Mouse (Mus musculus): ENCODE measurements around the gene Il27ra. TPM values are rescaled to one million over a fixed set of nuclear protein-coding genes. Genes with fewer than 3 reads are reported as not detected.
"Not testable (repeated sequence)": the region's sequence is repeated elsewhere in the genome, so short reads cannot be mapped to it uniquely, and the experiment has no call there.

Il27ra gene
- polyA plus RNA-seq, 1 experiment from 2014 or later = 4.6 TPM

DNA sequence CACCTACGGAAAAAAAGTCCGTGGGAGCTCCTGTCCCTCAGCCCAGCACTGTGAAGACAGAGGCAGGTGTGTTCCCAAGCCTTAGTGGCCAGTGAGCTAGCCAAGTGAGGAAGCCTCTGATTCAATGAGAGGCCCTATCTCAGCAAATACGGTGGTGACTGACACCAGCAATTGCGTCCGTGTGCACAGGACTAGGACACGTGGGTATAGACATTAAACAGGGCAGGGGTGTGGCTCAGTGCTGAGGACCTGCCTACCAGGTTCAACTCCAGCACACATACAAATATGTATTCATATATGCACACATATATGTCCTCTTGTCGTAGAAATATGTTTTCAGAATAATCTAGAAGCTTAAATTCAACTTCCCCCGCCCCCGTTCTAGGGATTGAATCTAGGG, 22.7 kb downstream of the Il27ra start:
- Histone ChIP-seq H3K4me2 (no peak overlapping the region), H3K27me3 (replicated peaks) (peaks cover 45% of the 10 kb centered on the region), H3K4me1 (peaks cover 37% of the 10 kb centered on the region), H3K9ac (no peak overlapping the region), H3K27ac (replicated peaks) (no peak overlapping the region), H3K4me3 (no peak overlapping the region), H3K9me3 (peaks cover 6% of the 10 kb centered on the region; the same call in 1 of the 2 replicates), H3K36me3 (no peaks in the 10 kb centered on the region)
- 72% methylated on average over 9 of the region's 9 CpGs for WGBS
- ATAC-seq (ENCODE audit: extremely low read depth, insufficient number of reproducible peaks, low FRiP score, low TSS enrichment) = no peak

DNA sequence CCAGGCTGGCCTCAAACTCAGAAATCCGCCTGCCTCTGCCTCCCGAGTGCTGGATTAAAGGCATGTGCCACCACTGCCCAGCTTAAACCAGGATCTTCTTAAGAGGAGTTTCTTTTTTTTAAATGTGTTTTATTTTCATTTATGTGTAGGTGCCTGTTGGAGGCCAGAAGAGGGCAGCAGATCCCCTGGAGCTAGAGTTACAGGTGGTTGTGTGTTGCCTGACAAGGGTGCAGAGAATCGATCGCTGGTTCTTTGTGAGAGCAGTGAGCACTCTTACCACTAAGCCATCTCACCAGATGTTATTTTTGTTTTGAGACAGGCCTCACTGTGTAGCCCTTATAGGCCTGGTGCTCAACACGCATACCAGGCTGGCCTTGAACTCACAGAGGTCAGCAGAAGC, 26.6 kb downstream of the Il27ra start:
- no peaks in the 10 kb centered on the region for H3K36me3 ChIP-seq
- H3K4me1 ChIP-seq = peaks cover 21% of the 10 kb centered on the region
- ATAC-seq (ENCODE audit: extremely low read depth, insufficient number of reproducible peaks, low FRiP score, low TSS enrichment) = no peak
- H3K9me3 ChIP-seq = peaks cover 6% of the 10 kb centered on the region; the same call in 1 of the 2 replicates
- 87% methylated on average over 5 of the region's 5 CpGs for WGBS
- H3K27ac ChIP-seq (replicated peaks) = no peak overlapping the region
- no peak overlapping the region for H3K4me2 ChIP-seq
- no peak overlapping the region for H3K4me3 ChIP-seq
- H3K9ac ChIP-seq = no peak overlapping the region
- peaks cover 60% of the 10 kb centered on the region for H3K27me3 ChIP-seq (replicated peaks)

DNA sequence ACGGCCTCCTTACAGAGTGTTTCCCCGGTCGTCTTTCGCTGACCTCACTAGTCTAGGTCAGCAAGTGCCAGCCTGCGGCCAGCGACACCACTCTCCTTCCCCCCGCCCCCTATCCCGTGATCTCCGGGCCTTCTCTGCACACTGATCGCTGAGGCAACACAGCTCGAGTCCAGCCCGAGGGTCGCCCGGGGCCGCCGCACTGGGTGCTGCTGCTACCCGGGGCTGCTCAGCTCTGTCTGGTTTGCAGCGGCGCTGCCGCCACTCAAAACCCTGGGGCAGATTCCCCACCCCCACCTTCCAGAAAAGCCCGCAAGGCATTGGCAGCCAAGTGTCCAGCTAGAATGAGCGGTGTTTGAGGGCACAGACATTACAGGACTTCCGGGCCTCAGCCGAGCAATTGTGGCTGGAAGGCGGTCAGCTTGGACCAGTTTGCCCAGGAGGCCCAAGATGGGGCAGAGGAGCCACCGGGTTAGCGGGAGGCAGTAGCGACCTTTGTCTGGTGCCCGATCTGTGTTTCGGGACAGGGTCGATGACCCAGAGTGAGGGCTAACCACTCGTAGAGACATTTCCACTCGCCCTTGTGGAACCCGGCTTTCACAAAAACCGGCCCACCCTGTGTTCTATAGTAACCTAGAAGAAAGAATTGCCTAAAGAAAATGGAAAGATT, 29.8 kb downstream of the Il27ra start:
- Histone ChIP-seq H3K27me3 (replicated peaks) (peaks cover 55% of the 10 kb centered on the region), H3K27ac (replicated peaks) (no peak overlapping the region), H3K4me2 (peak overlapping the region; percentile 97), H3K9me3 (peaks cover 6% of the 10 kb centered on the region; the same call in 1 of the 2 replicates), H3K36me3 (no peaks in the 10 kb centered on the region), H3K4me1 (peaks cover 28% of the 10 kb centered on the region), H3K9ac (peak overlapping the region; percentile 70), H3K4me3 (peak overlapping the region; percentile 60)
- no peak for ATAC-seq (ENCODE audit: extremely low read depth, insufficient number of reproducible peaks, low FRiP score, low TSS enrichment)
- 14% methylated on average over 35 of the region's 35 CpGs for WGBS

DNA sequence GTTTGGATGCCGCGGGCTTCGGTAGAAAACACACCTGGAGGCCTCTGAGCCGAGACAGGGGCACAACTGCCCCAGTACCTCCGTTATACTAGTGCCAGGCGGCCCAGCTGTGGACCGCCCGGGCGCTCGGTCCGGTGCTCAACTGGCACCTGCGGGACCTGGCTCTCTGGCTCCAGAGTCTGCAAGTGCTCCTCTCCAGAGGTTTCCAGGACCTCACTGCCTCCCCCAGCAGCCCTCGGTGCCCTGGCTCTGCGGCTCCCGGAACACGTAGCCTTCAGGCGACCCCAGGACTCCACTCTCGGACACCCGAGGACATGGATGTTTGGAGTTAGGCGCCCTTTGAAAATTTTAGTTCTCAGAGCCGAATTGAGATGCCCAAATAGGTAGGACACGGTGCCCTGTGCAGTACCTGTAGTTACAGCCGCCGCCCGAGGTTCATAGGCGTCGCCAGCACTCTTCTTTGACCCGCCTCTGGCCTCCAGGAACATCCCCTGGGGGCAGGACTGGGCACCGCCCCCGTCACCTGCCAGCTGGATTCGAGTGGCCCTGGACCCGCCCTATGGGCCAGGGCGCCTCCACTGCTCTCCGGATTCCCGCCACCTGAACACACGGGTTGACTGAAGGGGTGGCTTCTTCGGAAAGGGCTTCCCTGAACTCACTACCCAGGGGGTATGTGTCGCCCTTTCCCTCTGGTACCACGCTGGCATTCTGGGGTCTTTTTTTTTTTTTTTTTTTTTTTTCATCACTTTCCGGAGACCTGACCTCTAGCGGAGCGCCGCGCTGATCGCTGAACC, 30.5 kb downstream of the Il27ra start, which contains the start of gene 2210011C24Rik:
TSS of gene 2210011C24Rik (minus strand) at position 467 of the 794 bp plus-strand sequence.
- Histone ChIP-seq H3K27ac (replicated peaks) (no peak within 1 kb of the TSS), H3K4me2 (peak within 1 kb of the TSS; percentile 97), H3K36me3 (no peaks in the 10 kb centered on the region), H3K27me3 (replicated peaks) (peaks cover 50% of the 10 kb centered on the region), H3K9ac (peak within 1 kb of the TSS; percentile 70), H3K4me3 (peak within 1 kb of the TSS; percentile 60), H3K4me1 (peaks cover 28% of the 10 kb centered on the region), H3K9me3 (peaks cover 6% of the 10 kb centered on the region; the same call in 1 of the 2 replicates)
- no peak for ATAC-seq (ENCODE audit: extremely low read depth, insufficient number of reproducible peaks, low FRiP score, low TSS enrichment)
- under 1% methylated on average over 45 of the region's 45 CpGs for WGBS

DNA sequence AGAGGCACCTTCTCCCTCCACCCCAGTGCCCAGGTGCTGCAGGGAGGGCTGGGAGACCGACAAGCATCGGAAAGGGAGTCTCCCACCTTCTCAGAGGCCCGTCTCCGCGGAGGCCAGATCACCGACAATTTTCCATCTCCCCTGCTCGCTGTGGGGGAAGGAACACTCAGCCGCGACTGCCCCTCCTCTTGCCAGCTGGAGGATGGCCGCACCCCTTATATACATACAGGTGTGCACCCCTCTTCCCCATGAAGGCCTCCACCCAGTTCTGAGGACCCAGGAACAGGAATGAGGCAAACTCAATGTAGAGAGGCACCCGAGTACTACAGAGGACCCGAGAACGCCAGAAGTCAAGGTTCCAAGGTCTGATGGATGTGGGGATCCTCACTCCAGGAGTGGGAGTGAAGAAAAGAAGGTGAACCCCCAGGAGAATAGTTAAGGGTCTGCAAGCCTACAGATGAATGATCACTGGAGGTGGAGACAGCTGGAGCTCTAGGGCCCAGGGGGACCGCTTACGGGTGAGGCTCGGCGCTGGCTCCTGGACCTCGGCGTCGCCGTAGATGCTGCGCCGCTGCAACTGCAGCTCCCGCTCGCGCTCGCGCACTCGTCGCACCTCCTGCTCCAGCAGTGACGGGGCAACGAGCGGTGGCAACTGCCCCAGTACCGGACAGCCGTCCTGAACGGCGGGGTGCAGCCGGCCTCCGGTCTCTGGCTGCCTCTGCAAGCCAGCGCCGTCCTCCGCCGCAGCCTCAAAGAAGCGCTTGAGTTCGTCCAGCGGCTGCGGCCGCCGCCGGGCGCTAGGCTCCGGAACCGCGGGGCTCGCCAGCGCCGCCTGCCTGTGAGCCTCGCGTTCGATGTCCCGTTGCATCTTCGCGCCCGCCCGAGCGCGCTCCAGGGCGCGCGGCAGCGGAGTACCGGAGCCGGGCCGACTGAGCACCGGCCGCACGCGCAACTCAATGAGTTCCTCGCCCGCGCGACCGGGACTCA, 31.5 kb downstream of the Il27ra start:
- peak overlapping the region; percentile 97 for H3K4me2 ChIP-seq
- H3K27me3 ChIP-seq (replicated peaks) = peaks cover 50% of the 10 kb centered on the region
- whole genome bisulfite sequencing = 2% methylated on average over 83 of the region's 83 CpGs
- no peaks in the 10 kb centered on the region for H3K36me3 ChIP-seq
- ATAC-seq (ENCODE audit: extremely low read depth, insufficient number of reproducible peaks, low FRiP score, low TSS enrichment) = peak; percentile 30; the same call in 1 of the 2 replicates
- peak overlapping the region; percentile 70 for H3K9ac ChIP-seq
- H3K27ac ChIP-seq (replicated peaks) = no peak overlapping the region
- H3K9me3 ChIP-seq = peaks cover 2% of the 10 kb centered on the region; the same call in 1 of the 2 replicates
- H3K4me1 ChIP-seq = peaks cover 28% of the 10 kb centered on the region
- peak overlapping the region; percentile 60 for H3K4me3 ChIP-seq

DNA sequence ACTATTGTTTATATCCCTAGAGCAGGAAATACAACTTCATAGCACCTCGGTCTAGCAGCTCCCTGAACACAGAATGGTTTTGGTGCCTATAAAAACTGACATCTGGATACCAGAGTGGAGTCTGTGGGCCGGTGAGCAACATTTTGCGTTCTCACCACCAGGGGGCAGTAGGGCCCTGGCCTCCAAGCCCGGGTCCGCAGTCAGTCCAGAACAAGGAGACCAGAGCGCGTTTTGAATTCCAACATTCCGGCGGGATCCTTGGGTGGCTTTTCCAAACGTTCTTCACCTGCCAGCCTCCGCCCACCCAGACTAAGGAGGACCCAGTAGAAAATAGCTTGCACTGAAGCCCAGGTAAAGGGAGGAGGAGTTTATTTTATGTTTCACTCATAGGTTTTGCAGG, 32.5 kb downstream of the Il27ra start:
- 3% methylated on average over 11 of the region's 11 CpGs for WGBS
- Histone ChIP-seq H3K36me3 (no peaks in the 10 kb centered on the region), H3K4me2 (peak overlapping the region; percentile 38), H3K9ac (no peak overlapping the region), H3K4me3 (no peak overlapping the region; the same call in 1 of the 2 replicates), H3K4me1 (peaks cover 33% of the 10 kb centered on the region), H3K27ac (replicated peaks) (no peak overlapping the region), H3K9me3 (no peaks in the 10 kb centered on the region), H3K27me3 (replicated peaks) (peaks cover 50% of the 10 kb centered on the region)
- ATAC-seq (ENCODE audit: extremely low read depth, insufficient number of reproducible peaks, low FRiP score, low TSS enrichment) = no peak

DNA sequence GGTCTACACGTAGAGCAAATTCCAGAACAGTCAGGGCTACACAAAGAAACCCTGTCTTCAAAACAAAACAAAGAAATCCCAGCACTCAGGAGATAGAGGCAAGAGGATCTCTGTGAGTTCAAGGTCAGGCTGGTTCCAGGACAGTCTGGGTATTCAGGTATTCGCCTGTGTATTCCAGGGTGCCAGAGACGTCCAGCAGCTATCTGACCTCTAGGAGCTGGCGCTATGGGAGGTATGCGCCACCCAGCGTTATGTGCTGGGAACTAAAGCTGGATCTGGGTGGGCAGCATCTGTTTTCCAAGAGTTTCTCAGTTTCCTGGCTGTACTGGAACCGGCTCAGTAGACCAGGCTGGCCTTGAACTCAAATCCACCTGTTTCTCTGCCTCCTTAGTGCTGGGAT, 34.0 kb downstream of the Il27ra start:
- peaks cover 39% of the 10 kb centered on the region for H3K27me3 ChIP-seq (replicated peaks)
- H3K9ac ChIP-seq = no peak overlapping the region
- H3K9me3 ChIP-seq = no peaks in the 10 kb centered on the region
- no peak for ATAC-seq (ENCODE audit: extremely low read depth, insufficient number of reproducible peaks, low FRiP score, low TSS enrichment)
- H3K4me1 ChIP-seq = peaks cover 43% of the 10 kb centered on the region
- no peak overlapping the region for H3K4me3 ChIP-seq
- no peaks in the 10 kb centered on the region for H3K36me3 ChIP-seq
- H3K27ac ChIP-seq (replicated peaks) = no peak overlapping the region
- no peak overlapping the region for H3K4me2 ChIP-seq
- WGBS = 27% methylated on average over 7 of the region's 7 CpGs

DNA sequence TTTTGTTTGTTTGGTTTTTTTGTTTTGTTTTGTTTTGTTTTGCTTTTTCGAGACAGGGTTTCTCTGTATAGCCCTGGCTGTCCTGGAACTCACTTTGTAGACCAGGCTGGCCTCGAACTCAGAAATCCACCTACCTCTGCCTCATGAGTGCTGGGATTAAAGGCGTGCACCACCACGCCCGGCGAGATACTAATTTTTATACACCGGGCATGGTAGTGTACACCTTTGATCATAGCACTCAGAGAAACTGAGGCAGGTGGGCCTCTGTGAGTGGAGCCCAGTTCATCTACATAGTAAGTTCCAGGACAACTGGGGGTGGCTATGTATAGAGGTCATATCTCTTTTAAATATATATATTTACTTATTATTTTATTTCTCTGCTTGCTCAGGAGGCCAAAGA, 36.9 kb downstream of the Il27ra start:
- WGBS = 91% methylated on average over 7 of the region's 7 CpGs
- H3K36me3 ChIP-seq = peaks cover 22% of the 10 kb centered on the region
- H3K27ac ChIP-seq (replicated peaks); H3K4me3 ChIP-seq; ATAC-seq (ENCODE audit: extremely low read depth, insufficient number of reproducible peaks, low FRiP score, low TSS enrichment); H3K9me3 ChIP-seq; H3K9ac ChIP-seq: not testable (repeated sequence)
- H3K4me2 ChIP-seq = peak overlapping the region; percentile 95; the same call in 1 of the 2 replicates
- peaks cover 29% of the 10 kb centered on the region for H3K4me1 ChIP-seq
- peaks cover 25% of the 10 kb centered on the region for H3K27me3 ChIP-seq (replicated peaks)

DNA sequence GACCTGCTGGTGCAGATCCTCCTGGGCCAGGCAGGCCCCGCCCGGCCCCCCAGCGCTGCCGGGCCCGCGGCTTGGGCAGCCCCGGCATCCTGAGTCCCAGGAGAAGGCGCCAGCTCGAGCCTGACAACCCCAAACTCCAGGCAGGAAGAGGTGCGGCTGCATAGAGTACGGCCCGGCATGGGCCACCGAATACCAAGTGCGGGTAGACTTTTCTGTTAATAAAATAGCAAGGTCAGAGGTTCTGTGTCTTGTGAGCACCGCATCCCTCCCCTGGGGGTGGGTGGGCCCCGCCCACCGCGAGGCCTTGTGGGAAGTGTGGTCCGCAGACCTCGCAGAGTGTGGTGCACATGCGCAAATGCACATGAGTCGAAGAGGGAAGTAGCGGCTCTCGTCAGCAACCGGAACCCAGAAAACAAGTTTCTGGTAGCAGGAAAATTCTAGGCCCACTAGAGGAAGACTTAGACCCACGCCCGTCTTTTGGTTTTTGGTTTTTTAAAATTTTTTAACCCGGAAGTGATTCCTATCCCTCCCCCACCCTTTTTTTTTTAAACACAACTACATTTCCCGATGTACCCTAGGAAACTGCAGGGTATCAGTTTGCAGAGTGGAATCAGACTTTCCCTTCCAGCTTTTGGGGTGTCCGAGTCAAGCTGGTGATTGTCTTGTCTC, 37.7 kb downstream of the Il27ra start:
- peak; percentile 77; the same call in 1 of the 2 replicates for ATAC-seq (ENCODE audit: extremely low read depth, insufficient number of reproducible peaks, low FRiP score, low TSS enrichment)
- H3K36me3 ChIP-seq = peaks cover 30% of the 10 kb centered on the region
- peak overlapping the region; percentile 80 for H3K27ac ChIP-seq (replicated peaks)
- H3K9ac ChIP-seq = peak overlapping the region; percentile 90
- peak overlapping the region; percentile 72 for H3K4me3 ChIP-seq
- no peaks in the 10 kb centered on the region for H3K9me3 ChIP-seq
- peaks cover 19% of the 10 kb centered on the region for H3K27me3 ChIP-seq (replicated peaks)
- peak overlapping the region; percentile 95 for H3K4me2 ChIP-seq
- 1% methylated on average over 30 of the region's 30 CpGs for WGBS
- H3K4me1 ChIP-seq = peaks cover 25% of the 10 kb centered on the region

DNA sequence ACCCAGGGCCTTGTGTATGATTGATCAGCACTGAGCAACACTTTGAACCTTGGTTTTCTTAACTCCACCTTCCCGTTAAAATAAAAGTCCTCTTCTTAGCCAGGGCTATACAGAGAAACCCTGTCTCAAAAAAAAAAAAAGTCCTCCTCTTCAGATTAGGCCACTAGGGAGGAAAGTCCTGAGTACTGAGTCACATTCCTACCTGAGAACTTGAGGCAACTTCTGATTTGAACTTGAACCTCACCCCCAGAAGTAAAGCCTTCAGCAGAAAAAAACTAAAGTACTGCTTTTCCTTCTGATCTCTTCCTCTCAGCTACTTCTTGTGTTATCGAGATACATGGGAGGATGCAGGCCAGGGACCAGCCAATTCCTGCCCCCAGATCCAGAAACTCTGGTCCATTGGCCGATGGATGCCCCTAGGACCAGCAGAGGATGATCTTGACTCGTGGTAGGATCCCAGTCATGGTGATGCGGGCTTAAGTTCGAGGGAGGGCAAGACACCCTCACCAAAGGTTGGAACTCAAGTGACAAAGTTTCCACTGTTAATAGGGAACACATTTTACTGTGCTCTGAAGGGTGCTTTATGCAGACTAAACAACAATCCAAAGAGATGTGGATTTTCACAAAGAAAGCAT, 38.7 kb downstream of the Il27ra start:
- H3K4me1 ChIP-seq = peaks cover 34% of the 10 kb centered on the region
- 73% methylated on average over 6 of the region's 6 CpGs for WGBS
- no peaks in the 10 kb centered on the region for H3K9me3 ChIP-seq
- peaks cover 36% of the 10 kb centered on the region for H3K36me3 ChIP-seq
- H3K27me3 ChIP-seq (replicated peaks) = peaks cover 16% of the 10 kb centered on the region
- peak overlapping the region; percentile 80 for H3K27ac ChIP-seq (replicated peaks)
- peak overlapping the region; percentile 72 for H3K4me3 ChIP-seq
- peak overlapping the region; percentile 90 for H3K9ac ChIP-seq
- ATAC-seq (ENCODE audit: extremely low read depth, insufficient number of reproducible peaks, low FRiP score, low TSS enrichment) = no peak
- peak overlapping the region; percentile 95 for H3K4me2 ChIP-seq
